Mouse (Mus musculus) G1E (cell line): ENCODE measurements around the gene Etl4.
"Not testable (repeated sequence)": the region's sequence is repeated elsewhere in the genome, so short reads cannot be mapped to it uniquely, and the experiment has no call there.

ENCODE experiments used
- CTCF ChIP-seq: IDR thresholded peaks from 2 replicates; pipeline ENCODE4 v1.5.1; 2012; ENCODE audit warnings: low read depth, low read length, inconsistent platforms, mixed read lengths
- GATA1 ChIP-seq: IDR thresholded peaks from 2 replicates; pipeline ENCODE4 v1.6.1; 2012; ENCODE audit warnings: borderline replicate concordance, low read length, inconsistent platforms, mixed read lengths
- GATA2 ChIP-seq: IDR thresholded peaks from 2 replicates; pipeline ENCODE4 v1.6.1; 2012; ENCODE audit warnings: low read depth, low read length, inconsistent platforms, borderline replicate concordance

DNA sequence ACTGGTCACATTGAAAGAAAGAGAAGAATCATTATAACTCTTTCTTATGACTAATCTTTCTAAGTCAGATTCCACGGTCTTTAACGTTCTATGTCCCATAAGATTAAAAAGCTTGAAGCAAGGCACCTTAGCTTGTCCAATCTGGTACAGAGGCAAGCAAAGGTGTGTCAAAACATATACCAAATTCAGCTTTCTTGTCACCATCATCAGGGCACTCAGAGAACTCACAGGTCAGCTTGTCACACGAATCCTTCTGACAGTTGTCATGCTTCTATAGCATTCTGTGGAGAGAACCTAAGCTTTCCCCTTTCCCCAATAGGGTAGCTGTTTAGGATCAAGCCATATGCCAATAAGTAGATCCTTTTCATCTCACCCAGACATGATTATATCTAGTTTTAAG is 267.7 kb downstream of the Etl4 start:
- TF ChIP-seq CTCF, GATA1, GATA2: not testable (repeated sequence)
